Mouse (Mus musculus) brain, adult 10 weeks (tissue): ENCODE measurements around the gene Nyap1. TPM values are rescaled to one million over a fixed set of nuclear protein-coding genes. Genes with fewer than 3 reads are reported as not detected.

Experiments
- polyA plus RNA-seq: library from polyadenylated mRNA; stranded (reverse); fragments of 350-450 nt; fragmentation: Illumina TruSeq; extraction: RNeasy Lipid Tissue Mini Kit (QIAGEN cat#74804); gene quantifications from one replicate; pipeline ENCODE4 v1.2.3, GENCODE M21; 2015; ENCODE audit warnings: low read depth, low replicate concordance

Nyap1 gene
- polyA plus RNA-seq: 57.5 TPM

GRCm38 (mm10) chr5:137741023-137741931 lies at the start of gene Nyap1:
Gene Nyap1, minus strand, starts transcription at chr5:137741607.

GRCm38 (mm10) chr5:137787151-137787928 lies 45.9 kb upstream of the Nyap1 start, which contains the start of the genes Mepce and Zcwpw1:
Gene Mepce, minus strand, starts transcription at chr5:137787655.
Gene Zcwpw1, plus strand, starts transcription at chr5:137787798.

GRCm38 (mm10) chr5:137778635-137779034 lies 37.2 kb upstream of the Nyap1 start, which contains the start of gene Ppp1r35:
Gene Ppp1r35, plus strand, starts transcription at chr5:137778849.

GRCm38 (mm10) chr5:137745214-137746171 lies 4.1 kb upstream of the Nyap1 start, which contains the start of gene Tsc22d4:
Gene Tsc22d4, plus strand, starts transcription at chr5:137745730.

GRCm38 (mm10) chr5:137684294-137685123 lies 56.9 kb downstream of the Nyap1 start, which contains the start of gene Agfg2:
Gene Agfg2, minus strand, starts transcription at chr5:137684726.

Other genes with a start within 250 kb of the Nyap1 start
- 31.7 TPM for gene Pop7, start 239.1 kb downstream of the Nyap1 start, polyA plus RNA-seq
- gene Gigyf1, start 223.1 kb downstream of the Nyap1 start, polyA plus RNA-seq: 28.4 TPM
- gene Epo, start 208.4 kb downstream of the Nyap1 start, polyA plus RNA-seq: not detected
- gene Gnb2, start 208.1 kb downstream of the Nyap1 start, polyA plus RNA-seq: 511 TPM
- 130 TPM for gene Actl6b, start 188.1 kb downstream of the Nyap1 start, polyA plus RNA-seq
- gene Tfr2, start 171.8 kb downstream of the Nyap1 start, polyA plus RNA-seq: 7.5 TPM
- 19.5 TPM for gene Mospd3, start 140.5 kb downstream of the Nyap1 start, polyA plus RNA-seq
- gene Pcolce, start 127.8 kb downstream of the Nyap1 start, polyA plus RNA-seq: 12.1 TPM
- gene Fbxo24, start 112.6 kb downstream of the Nyap1 start, polyA plus RNA-seq: not detected
- gene Lrch4, start 112.5 kb downstream of the Nyap1 start, polyA plus RNA-seq: 10.6 TPM
- gene Gm20605, start 112.4 kb downstream of the Nyap1 start, polyA plus RNA-seq: 8.3 TPM
- 4.2 TPM for gene Sap25, start 100.3 kb downstream of the Nyap1 start, polyA plus RNA-seq
- not detected for gene Irs3, start 95.9 kb downstream of the Nyap1 start, polyA plus RNA-seq
- 33.0 TPM for gene Agfg2, start 56.9 kb downstream of the Nyap1 start, polyA plus RNA-seq
- 226 TPM for gene Tsc22d4, start 4.1 kb upstream of the Nyap1 start, polyA plus RNA-seq
- 25.6 TPM for gene Ppp1r35, start 37.2 kb upstream of the Nyap1 start, polyA plus RNA-seq
- 32.0 TPM for gene Mepce, start 46.0 kb upstream of the Nyap1 start, polyA plus RNA-seq
- 9.6 TPM for gene Zcwpw1, start 46.2 kb upstream of the Nyap1 start, polyA plus RNA-seq
- gene Pilra, start 94.7 kb upstream of the Nyap1 start, polyA plus RNA-seq: 1.0 TPM
- not detected for gene Pilrb1, start 116.5 kb upstream of the Nyap1 start, polyA plus RNA-seq
- not detected for gene Pilrb2, start 130.2 kb upstream of the Nyap1 start, polyA plus RNA-seq
- gene Cyp3a13, start 180.0 kb upstream of the Nyap1 start, polyA plus RNA-seq: 1.1 TPM
- gene Gjc3, start 221.5 kb upstream of the Nyap1 start, polyA plus RNA-seq: 48.5 TPM
- 0.52 TPM for gene Azgp1, start 239.9 kb upstream of the Nyap1 start, polyA plus RNA-seq